Mouse (Mus musculus) ES-E14 (cell line): ENCODE measurements around the gene Fam227b.

ENCODE experiments used
- CHD2 ChIP-seq: IDR thresholded peaks from 2 replicates; pipeline ENCODE4 v1.6.1; 2014; ENCODE audit warnings: mild to moderate bottlenecking, low read depth, low read length, inconsistent platforms
- ZC3H11A ChIP-seq: IDR thresholded peaks from 2 replicates; pipeline ENCODE4 v1.6.1; 2012; ENCODE audit warnings: low read depth, mild to moderate bottlenecking, inconsistent platforms, low read length, borderline replicate concordance

- TF ChIP-seq CHD2 (no peak), ZC3H11A (no peak)
Observed at GRCm38 (mm10) chr2:126073744-126074143, 78.1 kb downstream of the Fam227b start.
